Mouse (Mus musculus) frontal cortex, adult 2 months (tissue): ENCODE data around the gene Nhp2. TPM values are rescaled to one million over a fixed set of nuclear protein-coding genes. Genes with fewer than 3 reads are reported as not detected.
"Not testable (repeated sequence)": the region's sequence is repeated elsewhere in the genome, so short reads cannot be mapped to it uniquely, and the experiment has no call there.

Experiments used
- DNase-seq, 2 experiments: peaks; one replicate each; pipeline ENCODE4 v3.0.0; 2022; ENCODE audit warnings: low spot score in 1 of 2; ENCODE audit errors: extremely low spot score in 1 of 2
- polyA plus RNA-seq: library from polyadenylated mRNA; depleted of rRNA; stranded (reverse); fragments of >200 nt; gene quantifications from 2 replicates; pipeline ENCODE4 v1.2.3, GENCODE M21; 2012; rRNA removed

The Nhp2 gene
- polyA plus RNA-seq, 1 experiment, result 68.5 TPM

GRCm38 (mm10) chr11:51653736-51654135, 34.2 kb downstream of the Nhp2 start:
- DNase-seq, result no peak

GRCm38 (mm10) chr11:51654891-51655290, 35.4 kb downstream of the Nhp2 start:
- no peak for DNase-seq

- DNase-seq, result no peak
These were observed 37.4 kb downstream of the Nhp2 start for GRCm38 (mm10) chr11:51656798-51657521.

DNA sequence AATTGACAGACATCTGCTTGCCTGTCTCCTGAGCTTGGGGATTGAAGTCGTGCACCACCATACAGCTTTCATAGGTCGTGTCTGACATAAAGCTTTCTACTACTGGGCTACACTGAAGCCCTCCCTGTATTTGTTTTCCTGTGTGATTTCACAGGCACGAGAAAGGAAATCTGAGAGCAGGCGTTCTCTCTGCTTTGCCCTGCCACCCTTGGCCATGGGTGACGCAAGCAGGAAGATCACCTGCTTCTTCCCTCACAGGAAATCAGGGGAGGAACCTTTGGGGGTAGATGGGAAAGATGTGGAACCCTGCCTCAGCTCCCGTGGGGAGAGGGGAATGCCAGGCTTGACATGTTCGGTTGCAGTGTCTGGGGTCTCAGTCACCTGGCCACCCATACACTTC, 38.8 kb downstream of the Nhp2 start:
- no peak for DNase-seq

- DNase-seq, result peak in 1 of 2 experiments; percentile 49
These were observed 39.2 kb downstream of the Nhp2 start for GRCm38 (mm10) chr11:51658705-51659104.

DNA sequence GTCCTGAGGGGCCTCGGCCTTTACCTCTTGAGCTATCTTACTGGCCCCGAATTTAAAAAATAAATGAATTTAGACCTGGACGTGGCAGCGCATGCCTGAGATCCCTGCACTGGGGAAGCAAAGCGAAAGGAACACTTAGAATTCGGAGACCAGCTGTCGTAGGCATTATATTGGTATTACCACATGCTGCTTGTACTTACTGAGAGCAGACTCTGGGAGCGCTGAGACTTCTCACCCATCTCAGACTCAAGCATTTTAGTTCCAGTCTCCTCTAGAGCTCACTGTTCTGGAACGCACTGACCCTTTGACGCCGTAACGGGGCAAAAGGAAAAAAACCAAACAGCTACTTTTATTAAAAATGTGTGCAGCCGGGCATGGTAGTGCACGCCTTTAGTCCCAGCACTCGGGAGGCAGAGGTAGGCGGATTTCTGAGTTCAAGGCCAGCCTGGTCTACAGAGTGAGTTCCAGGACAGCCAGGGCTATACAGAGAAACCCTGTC, 42.4 kb downstream of the Nhp2 start:
- no peak for DNase-seq

DNA sequence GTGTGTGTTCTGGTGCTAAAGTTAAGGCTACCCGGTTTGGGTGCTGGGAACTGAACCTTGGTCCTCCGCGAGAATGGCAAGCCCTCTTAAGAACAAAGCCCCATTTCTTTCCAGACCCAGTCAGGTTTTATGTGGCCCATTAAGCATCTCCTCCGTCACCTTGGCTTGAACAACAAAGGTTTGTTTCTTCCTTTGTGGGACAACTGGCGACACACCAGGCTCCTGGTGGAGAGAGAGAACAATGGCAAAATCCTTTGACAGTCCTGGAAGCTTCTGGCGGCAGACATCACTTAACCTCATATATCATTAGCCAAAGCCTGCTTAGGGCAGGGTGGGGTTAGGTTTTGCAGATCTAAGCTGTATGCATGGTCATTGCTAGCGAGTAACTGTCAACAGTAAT, 43.1 kb downstream of the Nhp2 start:
- no peak for DNase-seq

DNA sequence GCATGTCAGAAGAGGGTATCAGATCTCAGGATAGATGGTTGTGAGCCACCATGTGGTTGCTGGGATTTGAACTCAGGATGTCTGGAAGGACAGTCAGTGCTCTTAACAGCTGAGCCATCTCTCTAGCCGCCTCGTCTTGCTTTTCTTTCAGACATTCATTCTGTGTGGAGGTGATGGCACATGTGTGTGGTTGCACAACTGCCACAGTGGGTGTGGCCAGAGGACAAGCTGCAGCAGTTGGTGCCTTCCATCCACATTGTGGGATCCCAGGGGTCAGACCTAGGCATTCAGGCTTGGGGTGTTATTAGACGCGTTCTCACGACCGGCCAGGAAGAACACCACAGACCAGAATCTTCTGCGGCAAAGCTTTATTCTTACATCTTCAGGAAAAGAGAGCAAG, 45.2 kb downstream of the Nhp2 start:
- not testable (repeated sequence) for DNase-seq

DNA sequence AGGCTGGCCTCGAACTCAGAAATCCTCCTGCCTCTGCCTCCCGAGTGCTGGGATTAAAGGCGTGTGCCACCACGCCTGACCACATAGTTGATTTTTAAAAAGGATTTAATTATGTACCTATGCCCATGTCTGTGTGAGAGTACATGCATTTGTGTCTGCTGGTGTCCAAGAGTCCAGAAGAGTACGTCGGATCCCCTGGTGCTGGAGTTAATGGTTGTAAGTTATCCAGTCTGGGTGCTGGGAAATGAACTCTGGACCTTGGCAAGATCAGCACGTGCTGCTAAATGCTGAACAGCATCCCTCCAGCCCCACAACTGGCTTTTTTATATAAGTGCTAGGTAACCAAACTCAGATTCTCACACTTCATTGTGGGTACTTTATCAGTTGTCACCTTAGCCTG, 51.3 kb downstream of the Nhp2 start:
- DNase-seq, result no peak

GRCm38 (mm10) chr11:51671376-51671775, 51.8 kb downstream of the Nhp2 start:
- DNase-seq, result no peak

- no peak for DNase-seq
These were observed 53.8 kb downstream of the Nhp2 start for GRCm38 (mm10) chr11:51673291-51673690.

Other genes starting within 250 kb of the Nhp2 start
- gene Phykpl, start 35.0 kb upstream of the Nhp2 start, polyA plus RNA-seq, result 8.2 and 10.0 TPM in 2 replicates
- 127 and 135 TPM in 2 replicates for gene Hnrnpab, start 12.9 kb upstream of the Nhp2 start, polyA plus RNA-seq
- gene Rmnd5b, start 16.2 kb downstream of the Nhp2 start, polyA plus RNA-seq, result 60.9 and 67.2 TPM in 2 replicates
- 6.9 and 9.8 TPM in 2 replicates for gene N4bp3, start 31.1 kb downstream of the Nhp2 start, polyA plus RNA-seq
- 4.8 and 5.7 TPM in 2 replicates for gene D930048N14Rik, start 31.2 kb downstream of the Nhp2 start, polyA plus RNA-seq
- gene 0610009B22Rik, start 69.1 kb downstream of the Nhp2 start, polyA plus RNA-seq, result 37.9 and 39.6 TPM in 2 replicates
- gene Sec24a, start 143.9 kb downstream of the Nhp2 start, polyA plus RNA-seq, result 9.4 and 10.9 TPM in 2 replicates
- 102 and 106 TPM in 2 replicates for gene Sar1b, start 144.0 kb downstream of the Nhp2 start, polyA plus RNA-seq
- gene Jade2, start 237.9 kb downstream of the Nhp2 start, polyA plus RNA-seq, result 18.3 and 20.0 TPM in 2 replicates